Mouse (Mus musculus) neural tube, postnatal 0 days (tissue): ENCODE results near the gene Olfr798. TPM values are rescaled to one million over a fixed set of nuclear protein-coding genes. Genes with fewer than 3 reads are reported as not detected.

Experiments used
- microRNA-seq: library from miRNA; unstranded; fragments of <30 nt; microRNA quantifications from one replicate; pipeline ENCODE4, GENCODE M21; 2016
- polyA plus RNA-seq: library from polyadenylated mRNA; unstranded; fragments of >200 nt; fragmentation: Nextera tagmentation; extraction: Ambion mirVana; gene quantifications from 2 replicates; pipeline ENCODE4 v1.2.1, GENCODE M21; 2015

Gene Olfr798
- polyA plus RNA-seq = not detected in 2 replicates

DNA sequence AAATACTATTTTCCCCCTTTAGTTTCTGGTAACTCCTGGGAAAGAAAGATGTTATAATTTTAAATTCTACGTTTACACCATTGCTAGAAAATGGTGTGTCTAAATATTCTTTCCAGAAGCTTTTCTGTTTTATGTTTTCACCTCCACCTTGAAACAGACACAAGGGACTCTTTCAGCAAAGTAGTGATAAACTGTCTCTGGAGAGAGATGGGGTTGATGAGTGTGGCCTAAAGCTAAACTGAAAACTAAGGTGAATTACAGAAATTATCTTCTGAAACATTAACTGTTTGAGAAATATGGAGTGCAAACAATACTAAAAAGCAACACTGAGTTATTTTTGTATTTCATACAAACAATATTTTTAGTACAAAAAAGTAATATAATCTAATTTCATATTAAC, at the start of gene Olfr798:
Gene Olfr798, minus strand, starts transcription at position 101 of the 400 bp plus-strand sequence.

DNA sequence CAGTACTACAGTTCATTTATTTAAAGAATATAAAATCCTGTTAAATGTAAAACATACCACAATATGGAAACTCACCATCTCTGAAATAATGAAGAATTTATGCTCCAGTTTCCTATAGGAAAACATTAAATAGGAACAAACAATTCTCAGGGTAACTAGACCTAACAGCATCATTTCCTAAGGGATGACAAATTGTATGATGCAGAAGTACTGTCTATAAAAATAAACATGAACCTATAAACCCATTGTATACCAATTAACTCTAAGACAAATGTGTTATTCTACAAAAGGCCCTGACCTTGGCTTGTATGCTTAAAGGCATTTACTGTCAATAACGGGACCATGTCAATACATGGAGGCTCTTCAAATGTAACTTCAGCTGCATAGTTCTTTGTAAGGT, 46.0 kb upstream of the Olfr798 start, which contains the start of gene Olfr801:
Gene Olfr801, minus strand, starts transcription at position 101 of the 400 bp plus-strand sequence.

DNA sequence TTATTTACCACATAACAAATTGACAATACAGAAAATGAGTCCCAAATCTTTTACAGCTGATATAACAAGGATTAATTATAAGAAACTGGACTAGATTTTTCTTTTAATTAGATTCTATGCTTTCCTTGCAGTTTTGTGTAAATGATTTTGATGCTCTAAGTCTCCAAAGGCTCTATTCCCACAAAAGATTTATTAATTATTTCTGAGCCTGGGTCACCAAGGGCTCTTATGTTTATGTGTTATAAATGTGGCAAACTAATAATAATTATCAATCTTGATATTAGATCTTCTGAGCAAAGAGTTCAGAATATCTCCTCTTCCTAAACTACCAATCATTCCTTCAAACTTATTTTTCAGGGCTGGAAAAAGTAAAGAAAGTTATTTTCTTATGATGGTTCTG, 29.7 kb upstream of the Olfr798 start, which contains the start of gene Olfr800:
Gene Olfr800, plus strand, starts transcription at position 301 of the 400 bp plus-strand sequence.

DNA sequence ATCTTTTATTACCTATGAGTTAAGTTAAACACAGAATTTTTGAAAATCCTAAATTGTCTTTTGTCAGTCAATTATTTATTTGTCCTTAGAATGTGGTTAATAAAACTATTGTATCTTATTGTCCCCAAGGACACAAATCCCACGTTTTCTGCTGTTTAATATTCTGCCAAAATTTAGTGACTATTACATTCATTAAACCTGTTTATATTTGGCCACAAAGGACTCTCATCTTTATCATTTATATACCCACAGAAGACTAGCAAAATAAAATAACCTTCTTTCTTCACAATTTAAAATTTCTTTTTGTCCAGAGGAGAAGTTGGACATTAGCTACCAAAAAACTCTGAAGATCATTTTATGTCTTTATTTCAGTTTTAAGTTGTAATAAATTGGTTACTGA, 9.4 kb upstream of the Olfr798 start, which contains the start of gene Olfr799:
Gene Olfr799, plus strand, starts transcription at position 301 of the 400 bp plus-strand sequence.

DNA sequence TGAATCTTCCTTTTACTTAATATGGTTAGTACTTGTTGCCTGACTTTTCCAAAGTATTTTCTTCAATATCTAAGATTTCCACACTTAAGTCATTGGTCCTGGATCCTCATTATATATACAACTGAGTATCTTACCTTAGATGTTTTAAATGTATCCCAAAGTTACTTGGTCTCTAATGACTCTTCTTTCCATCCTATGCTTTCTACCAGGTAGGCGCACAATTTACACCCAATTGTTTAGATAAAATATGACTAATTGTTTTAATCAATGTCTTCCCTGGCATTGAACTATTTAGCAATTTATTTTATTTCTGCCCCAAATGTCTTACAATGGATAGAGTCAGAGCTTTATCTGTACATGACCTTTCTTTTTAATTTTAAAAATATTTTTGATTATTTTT, 15.3 kb downstream of the Olfr798 start, which contains the start of gene Olfr796:
Gene Olfr796, minus strand, starts transcription at position 101 of the 400 bp plus-strand sequence.

Small RNA genes lying within 50 kb of the gene (microRNA-seq; reads per million reads assigned to microRNA genes)
- not detected for gene Gm23252

Other genes starting within 250 kb of the Olfr798 start
- gene Olfr784, start 243.9 kb downstream of the Olfr798 start, polyA plus RNA-seq = 0.10 and 0.14 TPM in 2 replicates
- gene Olfr785, start 222.5 kb downstream of the Olfr798 start, polyA plus RNA-seq = not detected in 2 replicates
- gene Olfr786, start 200.6 kb downstream of the Olfr798 start, polyA plus RNA-seq = not detected in 2 replicates
- gene Olfr787, start 166.1 kb downstream of the Olfr798 start, polyA plus RNA-seq = not detected in 2 replicates
- gene Olfr788, start 156.9 kb downstream of the Olfr798 start, polyA plus RNA-seq = not detected in 2 replicates
- gene Olfr789, start 143.2 kb downstream of the Olfr798 start, polyA plus RNA-seq = not detected in 2 replicates
- gene Olfr790, start 129.4 kb downstream of the Olfr798 start, polyA plus RNA-seq = not detected in 2 replicates
- gene Olfr791, start 106.1 kb downstream of the Olfr798 start, polyA plus RNA-seq = not detected in 2 replicates
- not detected in 2 replicates for gene Olfr792, start 88.8 kb downstream of the Olfr798 start, polyA plus RNA-seq
- not detected in 2 replicates for gene Olfr794, start 60.3 kb downstream of the Olfr798 start, polyA plus RNA-seq
- not detected in 2 replicates for gene Olfr796, start 15.4 kb downstream of the Olfr798 start, polyA plus RNA-seq
- gene Olfr799, start 9.6 kb upstream of the Olfr798 start, polyA plus RNA-seq = not detected in 2 replicates
- not detected in 2 replicates for gene Olfr800, start 29.8 kb upstream of the Olfr798 start, polyA plus RNA-seq
- not detected in 2 replicates for gene Olfr801, start 45.9 kb upstream of the Olfr798 start, polyA plus RNA-seq
- gene Olfr802, start 60.2 kb upstream of the Olfr798 start, polyA plus RNA-seq = 0.04 and 0.08 TPM in 2 replicates
- gene Olfr803, start 66.4 kb upstream of the Olfr798 start, polyA plus RNA-seq = not detected in 2 replicates
- not detected in 2 replicates for gene Olfr804, start 75.3 kb upstream of the Olfr798 start, polyA plus RNA-seq
- not detected in 2 replicates for gene Olfr805, start 101.4 kb upstream of the Olfr798 start, polyA plus RNA-seq
- gene Olfr806, start 114.0 kb upstream of the Olfr798 start, polyA plus RNA-seq = not detected in 2 replicates
- gene Olfr807, start 129.9 kb upstream of the Olfr798 start, polyA plus RNA-seq = not detected in 2 replicates
- gene Olfr808, start 137.5 kb upstream of the Olfr798 start, polyA plus RNA-seq = not detected in 2 replicates
- not detected in 2 replicates for gene Olfr809, start 146.7 kb upstream of the Olfr798 start, polyA plus RNA-seq
- not detected in 2 replicates for gene Olfr810, start 167.0 kb upstream of the Olfr798 start, polyA plus RNA-seq
- gene Olfr811, start 176.5 kb upstream of the Olfr798 start, polyA plus RNA-seq = not detected in 2 replicates
- gene Olfr812, start 218.2 kb upstream of the Olfr798 start, polyA plus RNA-seq = not detected in 2 replicates
- gene Olfr813, start 227.4 kb upstream of the Olfr798 start, polyA plus RNA-seq = not detected in 2 replicates